Mouse (Mus musculus) hindbrain, embryonic 11.5 days (tissue): Measurements from ENCODE around the gene Tedc1. TPM values are rescaled to one million over a fixed set of nuclear protein-coding genes. Genes with fewer than 3 reads are reported as not detected.

ENCODE experiments used
- ATAC-seq: fragments of 200-750 bp; cut with Nextera tagmentation; 2 replicates; pipeline ENCODE4 v1.8.0; 2017; ENCODE audit warnings: mild to moderate bottlenecking, moderate TSS enrichment, moderate library complexity; ENCODE audit not compliant: low FRiP score
- DNase-seq: peaks from one replicate; pipeline ENCODE4 v3.0.0-alpha.2; 2015; ENCODE audit warnings: low spot score
- H3K27ac ChIP-seq: fragments of 300-500 bp; sonication (generic); 2 replicates; pipeline ENCODE4 v1.5.1; 2014; ENCODE audit warnings: mild to moderate bottlenecking, low read depth, low read length
- H3K27me3 ChIP-seq: fragments of 300-500 bp; sonication (generic); 2 replicates; pipeline ENCODE4 v1.6.1; 2014; ENCODE audit warnings: mild to moderate bottlenecking, low read length, moderate library complexity, mixed read lengths; ENCODE audit not compliant: control insufficient read depth, insufficient read depth
- H3K36me3 ChIP-seq: fragments of 300-500 bp; sonication (generic); 2 replicates; pipeline ENCODE4 v1.6.1; 2014; ENCODE audit warnings: mild to moderate bottlenecking, low read length, moderate library complexity, mixed read lengths; ENCODE audit not compliant: control insufficient read depth, insufficient read depth
- H3K4me1 ChIP-seq: fragments of 300-500 bp; sonication (generic); replicated peaks from 2 replicates; pipeline ENCODE4 v1.6.1; 2014; ENCODE audit warnings: low read length, mixed read lengths; ENCODE audit not compliant: control insufficient read depth, insufficient read depth
- H3K4me2 ChIP-seq: fragments of 300-500 bp; sonication (generic); replicated peaks from 2 replicates; pipeline ENCODE4 v1.6.1; 2014; ENCODE audit warnings: mild to moderate bottlenecking, low read depth, low read length
- H3K4me3 ChIP-seq: fragments of 300-500 bp; sonication (generic); 2 replicates; pipeline ENCODE4 v1.5.1; 2014; ENCODE audit warnings: low read depth, low read length
- H3K9ac ChIP-seq: fragments of 300-500 bp; sonication (generic); 2 replicates; pipeline ENCODE4 v1.6.1; 2014; ENCODE audit warnings: low read depth, low read length
- H3K9me3 ChIP-seq: fragments of 300-500 bp; sonication (generic); 2 replicates; pipeline ENCODE4 v1.6.1; 2016; ENCODE audit warnings: low read length; ENCODE audit not compliant: control insufficient read depth
- WGBS: fragments of 180-500 bp; shearing (Covaris S2); extraction: QIAGEN DNeasy Blood & Tissue Kit; methylation state at CpG from one replicate; pipeline ENCODE4 v1.1.7; 2014; 5-methylcytosine and 5-hydroxymethylcytosine counted together
- polyA plus RNA-seq: library from polyadenylated mRNA; unstranded; fragments of >200 nt; fragmentation: Nextera tagmentation; extraction: Ambion mirVana; gene quantifications from 2 replicates; pipeline ENCODE4 v1.2.1, GENCODE M21; 2014

Tedc1 gene
- polyA plus RNA-seq, 1 experiment from 2014 or later = 28.8 TPM

DNA sequence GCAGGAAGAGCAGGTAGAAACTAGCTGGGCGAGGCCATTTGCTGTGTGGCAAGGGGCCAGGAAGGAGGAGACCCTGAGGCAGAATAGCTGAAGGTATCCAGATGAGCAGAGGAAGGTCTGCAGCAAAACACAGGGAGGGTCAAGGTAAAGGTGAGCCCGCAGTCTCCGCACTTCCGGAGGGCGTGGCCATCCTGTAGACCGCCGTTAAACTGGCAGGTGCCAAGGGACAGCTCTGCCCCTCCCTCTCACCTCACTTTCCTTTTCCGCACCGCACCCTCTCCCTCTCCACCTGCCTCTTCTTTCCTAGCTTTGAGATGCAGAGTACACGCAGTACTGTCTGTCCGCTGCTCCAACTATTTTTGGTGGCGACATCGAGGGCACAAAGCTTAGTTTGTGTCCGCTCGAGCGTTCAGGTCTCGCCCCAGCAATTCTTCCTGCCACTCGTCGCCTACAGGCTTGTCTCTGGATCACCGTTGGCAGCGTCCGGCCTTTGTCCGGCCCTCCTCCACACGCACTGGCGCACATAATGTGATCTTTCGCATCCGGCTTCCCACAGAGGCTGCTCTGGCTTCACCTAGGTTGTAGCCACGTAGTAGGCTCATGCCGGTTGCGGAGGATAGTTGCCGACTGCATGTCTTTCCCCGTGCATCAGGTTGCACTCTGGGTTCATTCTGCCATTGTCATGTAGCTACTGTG, 997 bp upstream of the Tedc1 start:
- H3K9me3 ChIP-seq = no peaks in the 10 kb centered on the region
- ATAC-seq (peak; percentile 8), DNase-seq (peak; percentile 67)
- no peaks in the 10 kb centered on the region for H3K36me3 ChIP-seq
- H3K4me1 ChIP-seq = peaks cover 9% of the 10 kb centered on the region; the same call in 1 of the 2 replicates
- peaks cover 12% of the 10 kb centered on the region; the same call in 1 of the 2 replicates for H3K27me3 ChIP-seq
- H3K9ac ChIP-seq = peak overlapping the region; percentile 66
- 5% methylated on average over 32 of the region's 32 CpGs for WGBS
- peak overlapping the region; percentile 64 for H3K4me3 ChIP-seq
- peak overlapping the region; percentile 71 for H3K4me2 ChIP-seq
- H3K27ac ChIP-seq = peak overlapping the region; percentile 54; the same call in 1 of the 2 replicates

DNA sequence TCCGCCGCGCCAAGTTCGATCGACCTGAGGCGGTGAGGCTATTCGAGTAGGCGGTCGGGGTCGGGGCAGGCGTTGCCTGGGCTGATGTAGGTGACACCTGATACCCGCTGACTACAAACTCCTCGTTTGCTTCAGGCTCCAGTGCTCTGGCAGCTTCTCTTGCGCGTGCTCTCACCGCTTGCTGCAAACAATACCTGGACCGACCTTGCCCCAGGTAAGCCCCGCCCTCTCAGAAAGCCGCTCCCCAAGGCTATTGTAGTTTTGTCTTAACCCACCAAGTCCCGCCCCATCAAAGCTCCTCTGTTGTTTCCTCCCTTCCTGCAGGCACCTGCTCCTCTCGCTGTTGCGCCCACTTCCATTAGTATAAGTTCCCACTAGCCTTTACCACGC, 314 bp downstream of the Tedc1 start:
- H3K4me1 ChIP-seq = peaks cover 9% of the 10 kb centered on the region; the same call in 1 of the 2 replicates
- peak overlapping the region; percentile 64 for H3K4me3 ChIP-seq
- no peak overlapping the region for H3K27ac ChIP-seq
- H3K9ac ChIP-seq = peak overlapping the region; percentile 58
- DNase-seq = no peak
- peak overlapping the region; percentile 55 for H3K4me2 ChIP-seq
- WGBS = 0% methylated on average over 22 of the region's 23 CpGs
- H3K36me3 ChIP-seq = no peaks in the 10 kb centered on the region
- ATAC-seq = no peak
- H3K9me3 ChIP-seq = no peaks in the 10 kb centered on the region
- H3K27me3 ChIP-seq = peaks cover 5% of the 10 kb centered on the region; the same call in 1 of the 2 replicates

DNA sequence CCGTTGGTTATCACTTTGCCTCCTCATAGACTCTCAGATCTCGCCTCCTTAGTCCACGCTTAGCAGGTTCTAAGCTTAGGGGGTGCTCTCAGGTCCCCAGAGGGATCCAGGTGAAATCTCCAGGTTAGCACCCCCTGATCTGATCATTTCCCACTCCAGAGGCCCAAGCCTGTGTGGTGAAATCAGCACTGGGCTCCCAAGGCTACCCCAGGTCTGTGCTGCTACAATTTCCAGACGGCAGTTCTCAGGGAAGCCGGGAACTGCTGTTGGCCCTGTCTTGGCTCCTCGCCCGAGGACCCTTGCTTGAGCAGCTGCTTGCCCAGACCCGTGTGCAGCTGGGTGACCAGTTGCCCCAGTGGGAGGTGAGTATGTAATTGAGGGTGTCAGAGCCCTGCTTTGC, 781 bp downstream of the Tedc1 start:
- no peak for ATAC-seq
- Histone ChIP-seq H3K9me3 (no peaks in the 10 kb centered on the region), H3K4me1 (peaks cover 9% of the 10 kb centered on the region; the same call in 1 of the 2 replicates), H3K27ac (no peak overlapping the region), H3K36me3 (no peaks in the 10 kb centered on the region), H3K9ac (peak overlapping the region; percentile 58), H3K27me3 (peaks cover 5% of the 10 kb centered on the region; the same call in 1 of the 2 replicates), H3K4me2 (peak overlapping the region; percentile 55), H3K4me3 (peak overlapping the region; percentile 64)
- WGBS = 41% methylated on average over 8 of the region's 8 CpGs
- DNase-seq = no peak

DNA sequence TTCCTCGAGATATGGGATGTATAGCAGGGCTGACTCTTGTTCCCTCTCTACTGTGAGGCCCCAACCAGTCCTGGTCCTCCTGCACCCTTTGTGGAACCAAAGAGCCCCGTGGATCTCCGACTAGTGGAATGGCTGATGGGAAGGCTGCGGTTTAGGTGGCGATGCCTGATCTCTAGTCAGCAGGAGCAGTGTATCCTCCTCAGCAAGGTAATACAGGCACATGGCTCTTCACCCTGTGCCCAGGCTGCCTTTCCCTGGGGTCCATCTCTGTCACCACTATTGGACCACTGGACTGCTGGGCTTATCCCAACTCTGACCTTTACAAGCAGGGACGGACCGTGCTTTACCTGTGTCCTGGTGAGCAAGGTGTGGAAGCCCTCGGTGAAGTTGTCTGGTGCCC, 1.3 kb downstream of the Tedc1 start:
- Histone ChIP-seq H3K9me3 (no peaks in the 10 kb centered on the region), H3K4me1 (peaks cover 7% of the 10 kb centered on the region; the same call in 1 of the 2 replicates), H3K4me3 (no peak overlapping the region)

DNA sequence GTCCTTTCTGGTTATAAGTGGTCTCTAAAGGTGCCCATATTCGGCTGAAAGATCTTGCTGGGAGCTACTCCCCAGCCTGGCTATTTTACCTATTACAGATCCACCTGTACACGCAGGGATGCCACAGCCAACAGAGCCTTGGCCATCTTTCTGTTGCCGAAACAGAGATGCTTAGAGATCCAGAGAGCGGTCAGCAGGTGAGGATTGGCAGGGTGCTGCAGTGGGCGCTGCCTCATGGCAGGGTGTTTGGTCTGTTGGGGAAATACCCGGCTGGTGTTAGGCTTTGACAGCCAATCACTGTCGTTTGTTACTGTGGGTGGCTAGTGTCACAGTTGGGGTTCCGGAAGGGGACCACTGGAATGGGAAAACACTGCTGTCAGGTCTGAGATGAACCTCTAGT, 1.8 kb downstream of the Tedc1 start:
- Histone ChIP-seq H3K27ac (no peak overlapping the region), H3K36me3 (no peaks in the 10 kb centered on the region), H3K4me3 (no peak overlapping the region), H3K9me3 (no peaks in the 10 kb centered on the region), H3K4me1 (peaks cover 7% of the 10 kb centered on the region; the same call in 1 of the 2 replicates), H3K27me3 (peaks cover 3% of the 10 kb centered on the region; the same call in 1 of the 2 replicates), H3K9ac (no peak overlapping the region), H3K4me2 (no peak overlapping the region)
- ATAC-seq (no peak), DNase-seq (no peak)
- 91% methylated on average over 8 of the region's 8 CpGs for WGBS

More for the DNA sequence above, 1.3 kb downstream of the Tedc1 start:
- no peak overlapping the region; the same call in 1 of the 2 replicates for H3K9ac ChIP-seq
- H3K36me3 ChIP-seq = no peaks in the 10 kb centered on the region
- H3K27me3 ChIP-seq = peaks cover 3% of the 10 kb centered on the region; the same call in 1 of the 2 replicates
- H3K4me2 ChIP-seq = peak overlapping the region; percentile 55; the same call in 1 of the 2 replicates
- H3K27ac ChIP-seq = no peak overlapping the region
- no peak for DNase-seq
- WGBS = 91% methylated on average over 8 of the region's 8 CpGs
- no peak for ATAC-seq

DNA sequence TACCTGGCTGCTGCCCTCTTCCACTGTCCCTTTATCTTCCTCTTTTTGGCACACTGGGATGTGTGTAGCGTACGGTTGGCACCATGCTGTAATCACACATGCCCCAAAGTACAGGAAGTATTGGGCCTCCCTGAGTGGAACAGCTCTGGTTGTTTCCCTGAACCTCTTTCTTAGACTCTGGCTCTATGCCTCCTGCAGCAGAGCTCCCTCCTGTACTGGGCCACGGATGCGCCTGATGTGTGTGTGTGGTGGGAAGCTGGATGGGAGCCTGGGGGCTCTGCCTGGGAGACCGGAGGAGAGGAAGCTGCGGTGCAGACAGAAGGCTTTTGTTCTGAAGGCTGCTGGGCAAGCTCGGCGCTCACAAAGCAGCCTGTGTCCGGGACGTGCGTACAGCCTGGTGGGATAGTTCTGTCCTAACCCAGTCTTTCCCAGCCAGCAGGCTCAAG, 7.4 kb downstream of the Tedc1 start:
- H3K9me3 ChIP-seq = no peaks in the 10 kb centered on the region
- peak overlapping the region; percentile 4; the same call in 1 of the 2 replicates for H3K27ac ChIP-seq
- no peak overlapping the region for H3K9ac ChIP-seq
- no peaks in the 10 kb centered on the region for H3K36me3 ChIP-seq
- ATAC-seq (peak; percentile 51; the same call in 1 of the 2 replicates), DNase-seq (no peak)
- H3K4me2 ChIP-seq = no peak overlapping the region
- H3K27me3 ChIP-seq = no peaks in the 10 kb centered on the region
- WGBS = 76% methylated on average over 11 of the region's 11 CpGs
- H3K4me3 ChIP-seq = no peak overlapping the region
- no peaks in the 10 kb centered on the region for H3K4me1 ChIP-seq

DNA sequence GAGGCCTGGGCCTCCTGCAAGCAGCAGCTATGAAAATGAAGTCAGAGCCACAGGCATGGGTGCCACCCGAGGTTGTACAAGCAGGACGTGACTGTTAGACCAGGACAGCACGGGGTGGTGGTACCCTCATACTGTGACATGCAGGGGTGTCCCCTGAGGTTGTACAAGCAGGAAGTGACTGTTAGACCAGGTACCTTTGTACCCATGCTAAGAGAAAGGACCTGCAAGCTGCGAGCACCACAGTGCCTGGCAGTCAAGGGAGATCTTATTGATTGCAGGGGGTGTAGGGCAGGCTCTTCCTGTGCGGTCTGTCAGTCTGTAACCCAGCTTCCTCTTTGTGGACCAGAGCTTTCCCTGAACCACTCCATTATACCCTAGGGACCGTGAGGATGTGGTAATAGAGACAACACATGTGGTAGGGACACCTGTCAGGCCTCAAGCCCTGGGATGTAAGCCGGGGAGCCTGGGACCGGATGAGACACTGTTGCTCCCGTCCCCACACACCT, 11.9 kb downstream of the Tedc1 start:
- H3K9ac ChIP-seq = no peak overlapping the region
- DNase-seq (no peak), ATAC-seq (no peak)
- no peaks in the 10 kb centered on the region for H3K36me3 ChIP-seq
- H3K27ac ChIP-seq = no peak overlapping the region
- WGBS = 85% methylated on average over 9 of the region's 9 CpGs
- H3K4me1 ChIP-seq = no peaks in the 10 kb centered on the region
- no peak overlapping the region for H3K4me3 ChIP-seq
- no peaks in the 10 kb centered on the region for H3K9me3 ChIP-seq
- no peak overlapping the region for H3K4me2 ChIP-seq
- no peaks in the 10 kb centered on the region for H3K27me3 ChIP-seq

DNA sequence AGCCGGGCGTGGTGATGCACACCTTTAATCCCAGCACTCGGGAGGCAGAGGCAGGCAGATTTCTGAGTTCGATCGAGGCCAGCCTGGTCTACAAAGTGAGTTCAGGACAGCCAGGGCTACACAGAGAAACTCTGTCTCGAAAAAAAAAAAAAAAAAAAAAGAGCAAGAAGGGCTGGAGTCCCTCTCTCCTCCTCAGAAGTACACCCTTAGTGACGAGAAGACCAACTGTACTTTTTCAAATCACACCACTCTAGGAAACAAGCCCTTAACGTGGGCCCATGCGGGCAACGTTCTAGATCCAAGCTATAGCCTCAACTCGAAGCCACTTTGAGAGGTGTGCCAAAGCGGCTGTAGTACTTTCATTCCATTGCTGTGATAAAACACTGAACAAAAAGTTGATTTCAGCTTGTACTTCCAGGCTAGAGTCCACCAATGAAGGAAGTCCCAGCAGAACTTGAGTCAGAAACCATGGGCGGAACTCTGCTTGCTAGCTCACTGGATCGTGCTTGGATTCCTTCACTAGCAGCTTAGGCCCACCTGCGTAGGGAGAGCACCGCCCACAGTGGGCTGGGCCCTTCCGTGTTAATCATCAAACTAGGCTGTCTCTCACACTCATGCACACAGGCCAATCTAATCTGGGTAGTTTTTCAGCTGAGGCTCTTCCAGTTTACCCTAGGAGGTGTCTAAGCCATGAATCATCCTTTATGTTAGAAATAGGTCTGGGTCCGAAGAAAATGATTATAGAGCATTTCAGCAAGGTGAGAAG, 20.9 kb downstream of the Tedc1 start:
- H3K9me3 ChIP-seq = no peaks in the 10 kb centered on the region

More for the DNA sequence above, 20.9 kb downstream of the Tedc1 start:
- ATAC-seq (no peak), DNase-seq (no peak)
- Histone ChIP-seq H3K27ac (no peak overlapping the region), H3K36me3 (no peaks in the 10 kb centered on the region), H3K9ac (no peak overlapping the region), H3K4me2 (no peak overlapping the region), H3K4me3 (no peak overlapping the region), H3K4me1 (no peaks in the 10 kb centered on the region), H3K27me3 (no peaks in the 10 kb centered on the region)
- 85% methylated on average over 18 of the region's 18 CpGs for WGBS
